Mouse (Mus musculus): ENCODE data around the gene Pfkfb3.

The Pfkfb3 gene

DNA sequence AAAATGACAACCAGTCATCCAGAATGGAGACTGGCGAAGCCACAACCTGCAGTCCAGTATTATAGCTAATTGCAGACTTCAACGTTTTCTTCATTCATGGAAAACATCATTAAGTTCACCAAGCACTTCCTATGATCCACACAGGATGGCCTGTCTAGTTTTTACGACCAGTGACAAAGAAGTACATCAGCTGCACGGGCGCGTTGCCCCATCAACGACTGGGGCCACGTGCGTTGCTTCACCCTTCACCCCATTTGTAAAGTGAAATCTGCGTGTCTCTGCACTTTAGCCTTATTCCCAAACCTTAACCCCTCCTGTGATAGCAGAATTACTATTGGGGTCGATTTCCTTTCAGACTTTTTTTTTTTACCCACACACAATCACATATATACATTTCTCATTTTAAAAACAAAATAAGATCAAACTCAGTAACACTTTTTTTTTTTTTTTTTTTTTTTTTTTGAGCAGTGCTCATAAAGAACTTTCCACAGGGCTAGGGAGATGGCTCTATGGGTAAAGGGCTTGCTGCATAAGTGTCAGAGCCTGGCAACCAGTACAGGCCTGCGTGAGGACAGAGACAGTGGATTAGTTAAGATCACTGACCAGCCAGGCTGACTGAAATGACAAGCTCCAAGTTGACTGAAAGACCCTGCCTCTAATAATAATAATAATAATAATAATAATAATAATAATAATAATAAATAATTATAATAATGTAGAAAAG, 115.5 kb downstream of the Pfkfb3 start:
- in situ Hi-C loops (cut with MseI, MboI) = no loop called here

DNA sequence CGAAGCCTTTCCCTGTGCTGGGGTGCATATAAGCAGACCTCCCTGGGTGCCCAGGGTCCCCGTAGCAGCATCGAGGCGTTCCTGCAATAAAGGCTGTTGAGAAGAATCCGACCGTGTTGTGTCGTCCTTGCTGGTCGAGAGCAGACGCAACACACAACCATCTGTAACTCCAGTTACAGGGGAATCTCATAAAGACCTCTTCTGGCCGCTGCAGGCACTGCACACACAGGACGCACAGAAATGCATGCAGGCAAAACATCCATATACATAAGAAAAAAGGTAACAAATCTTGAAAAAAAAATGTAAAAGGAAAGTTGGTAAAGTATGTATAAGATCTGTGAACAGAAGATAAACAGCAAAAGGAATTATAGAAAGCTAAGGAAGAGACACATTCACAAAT, 117.5 kb downstream of the Pfkfb3 start:
- in situ Hi-C loops (cut with MseI, MboI) = no loop called here

DNA sequence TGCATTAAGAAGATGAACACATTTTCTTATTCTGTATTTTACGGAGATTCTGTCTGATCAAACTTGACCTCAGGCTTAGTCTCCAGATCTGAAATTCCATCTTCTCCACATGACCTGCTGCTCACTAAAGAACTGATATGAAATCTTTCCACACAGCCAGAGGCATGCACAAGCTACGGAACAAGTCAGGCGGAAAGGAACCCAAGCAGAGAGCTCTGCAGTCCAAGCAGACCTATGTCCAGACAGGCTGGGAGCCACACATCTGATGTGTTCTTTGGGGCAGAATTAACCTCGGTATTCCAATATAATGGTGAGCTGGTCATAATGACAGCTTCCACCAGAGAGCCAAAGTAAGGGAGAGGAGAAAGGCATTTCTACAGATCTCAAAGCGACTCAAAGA, 120.5 kb downstream of the Pfkfb3 start:
- in situ Hi-C loops (cut with MseI, MboI) = no loop called here

DNA sequence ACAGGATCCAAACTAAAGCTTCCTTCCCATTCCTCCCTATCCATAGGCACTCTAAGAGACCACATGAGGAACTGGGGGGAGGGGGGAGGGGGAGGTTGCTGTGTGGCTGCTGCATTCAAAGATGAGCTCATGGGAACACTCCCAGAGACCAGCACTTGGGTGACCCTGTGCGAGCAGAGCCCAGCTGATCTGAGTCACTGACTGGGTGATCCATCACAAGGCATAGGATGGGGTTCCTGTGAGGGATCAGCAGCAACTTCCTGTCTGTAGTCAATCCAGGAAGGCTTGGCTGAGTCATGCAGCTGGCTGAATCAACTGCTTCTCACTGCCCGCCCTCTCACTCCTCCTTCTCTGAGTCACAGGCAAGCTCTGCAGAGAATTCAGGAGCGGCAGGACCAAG, 124.3 kb downstream of the Pfkfb3 start:
- in situ Hi-C loops (cut with MseI, MboI) = no loop called here

DNA sequence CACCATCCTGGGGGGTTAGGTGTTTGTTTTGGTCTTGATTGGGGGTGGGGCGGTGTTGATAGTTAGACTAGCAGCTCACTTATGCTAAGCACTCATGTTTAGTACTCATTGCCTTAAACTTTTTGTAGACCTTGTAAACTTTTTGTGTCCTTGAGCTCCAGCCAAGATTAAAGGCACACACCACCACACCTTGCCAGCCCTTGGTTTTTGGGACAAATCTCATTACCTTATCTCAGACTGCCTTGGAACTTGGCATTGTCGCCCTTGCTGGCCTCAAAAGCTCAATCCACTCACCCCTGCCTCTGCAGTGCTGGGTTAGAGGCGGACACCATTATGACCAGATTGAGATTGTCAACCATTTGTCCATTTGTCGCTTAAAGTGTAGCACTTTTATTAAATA, 125.3 kb downstream of the Pfkfb3 start:
- in situ Hi-C loops (cut with MseI, MboI) = no loop called here

DNA sequence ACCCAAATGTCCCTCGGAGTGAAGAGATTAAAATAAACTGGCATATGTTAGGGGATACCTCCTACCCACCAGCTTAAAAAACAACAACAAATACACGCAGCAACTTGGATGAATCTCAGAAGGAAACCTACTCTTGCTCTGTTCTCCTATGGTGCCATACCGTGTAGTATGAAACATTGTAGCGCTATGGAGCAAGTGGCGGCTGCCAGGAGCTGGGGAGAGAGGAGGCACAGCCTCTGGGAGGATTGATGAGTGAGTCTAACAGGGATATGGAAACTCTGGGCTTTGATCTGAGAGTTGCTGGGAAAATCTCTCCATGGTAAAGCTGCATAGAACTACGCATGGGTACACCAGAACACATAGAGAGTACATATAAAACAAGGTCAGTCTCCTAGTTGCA, 126.3 kb downstream of the Pfkfb3 start:
- in situ Hi-C loops (cut with MseI, MboI) = no loop called here

DNA sequence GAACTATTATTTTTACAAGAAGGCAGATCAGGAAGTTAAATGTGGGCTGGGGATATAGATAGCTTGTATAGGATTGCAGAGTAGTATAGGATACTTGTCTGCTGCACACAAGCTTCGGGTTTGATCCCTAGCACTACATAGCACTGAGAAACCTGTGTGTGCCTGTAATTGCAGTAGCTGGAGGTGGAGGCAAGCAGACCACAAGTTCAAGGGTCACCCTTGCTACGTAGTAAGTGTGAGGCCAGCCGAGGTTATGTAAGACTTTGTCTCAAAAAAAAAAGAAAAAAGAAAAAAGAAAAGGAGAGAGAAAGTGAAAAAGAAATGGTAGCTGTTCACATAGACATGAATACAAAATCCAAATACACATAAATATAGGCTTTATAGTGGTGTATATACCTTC, 127.5 kb downstream of the Pfkfb3 start:
- in situ Hi-C loops (cut with MseI, MboI) = no loop called here

DNA sequence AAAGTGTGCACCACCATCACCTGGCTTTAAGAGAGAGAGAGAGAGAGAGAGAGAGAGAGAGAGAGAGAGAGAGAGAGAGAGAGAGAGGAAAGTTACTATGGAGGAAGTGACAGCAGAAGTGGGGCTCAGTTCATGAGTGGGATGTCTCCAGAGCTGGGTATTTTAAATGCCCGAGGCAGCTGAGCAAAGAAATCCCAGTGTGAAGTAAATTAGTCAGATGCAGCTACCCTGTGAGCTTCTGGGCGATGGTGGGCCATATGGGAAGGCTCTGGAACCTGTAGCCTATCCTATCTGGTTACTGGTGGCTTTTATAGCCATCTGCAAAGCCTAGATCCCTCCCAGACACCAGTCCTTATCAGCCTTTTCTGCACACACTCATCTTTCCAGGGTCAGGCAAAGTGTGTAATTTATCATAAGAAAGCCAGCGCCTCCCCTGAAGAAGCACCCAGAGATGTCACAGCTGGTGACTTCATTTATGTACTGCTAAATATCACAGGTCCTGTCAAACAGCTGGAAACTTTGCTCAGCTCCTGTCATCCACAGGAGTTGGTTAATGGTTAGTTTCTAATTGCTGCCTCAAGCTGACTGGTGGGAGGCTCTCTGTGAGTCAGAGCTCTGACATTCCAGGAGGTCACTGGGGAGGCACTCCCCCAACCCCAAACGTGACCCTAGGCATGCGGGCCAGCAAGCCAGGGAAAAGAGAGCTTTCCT, 128.3 kb downstream of the Pfkfb3 start:
- in situ Hi-C loops (cut with MseI, MboI) = no loop called here

DNA sequence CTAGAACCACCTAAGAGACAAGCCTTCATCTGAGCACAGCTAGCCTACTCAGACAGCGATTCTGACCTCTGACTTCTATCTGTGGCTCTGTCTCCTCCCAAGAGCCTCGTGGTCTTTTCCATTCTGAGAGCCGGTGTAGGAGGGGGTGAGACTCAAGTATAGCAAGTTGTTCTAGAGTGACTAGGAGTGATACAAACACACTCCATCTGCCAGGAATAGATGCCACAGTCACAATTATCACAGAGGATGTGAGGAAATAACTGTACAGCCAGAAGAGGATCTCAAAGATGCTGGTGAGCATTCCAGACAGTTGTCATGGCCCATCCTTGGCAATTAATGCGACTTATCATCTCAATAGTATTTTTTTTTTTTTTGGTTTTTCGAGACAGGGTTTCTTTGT, 129.6 kb downstream of the Pfkfb3 start:
- in situ Hi-C loops (cut with MseI, MboI) = no loop called here

DNA sequence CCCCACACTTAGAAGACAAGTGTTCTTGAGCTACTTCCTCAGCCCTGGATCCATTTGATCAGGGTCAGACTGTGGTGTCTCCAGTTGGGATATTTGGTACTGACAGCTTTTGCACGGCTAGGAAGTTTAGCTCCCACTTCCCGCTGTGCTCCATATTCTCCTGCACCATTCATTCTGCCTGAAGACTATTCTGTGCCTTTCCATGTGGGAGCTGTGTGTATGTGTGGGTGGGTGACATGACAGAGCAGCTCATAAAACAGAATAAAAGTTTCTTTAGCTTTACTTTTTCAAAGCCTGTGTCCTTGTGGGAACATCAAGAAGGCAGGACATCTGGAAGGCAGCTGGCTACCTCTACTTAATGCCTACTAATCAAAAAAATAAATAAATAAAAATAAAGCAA, 130.5 kb downstream of the Pfkfb3 start:
- in situ Hi-C loops (cut with MseI, MboI) = no loop called here

DNA sequence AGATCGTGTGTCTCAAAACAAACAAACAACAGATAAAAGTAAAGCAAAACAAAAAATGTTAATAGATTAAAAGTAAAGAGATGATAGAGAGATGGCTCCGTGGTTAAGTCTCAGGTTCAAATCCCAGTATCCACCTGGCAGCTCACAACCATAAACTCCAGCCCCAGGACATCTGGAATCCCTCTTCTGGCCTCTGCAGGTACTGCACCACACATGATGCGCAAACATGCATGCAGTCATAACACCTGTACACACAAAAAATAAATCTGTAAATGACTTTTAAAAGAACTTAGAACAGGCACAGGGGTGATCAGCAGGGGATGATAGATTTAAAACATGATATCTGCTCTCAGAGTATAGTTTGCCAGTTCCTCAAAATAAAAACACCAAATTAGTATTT, 131.5 kb downstream of the Pfkfb3 start:
- in situ Hi-C loops (cut with MseI, MboI) = no loop called here
